Mouse (Mus musculus) stomach, postnatal 0 days (tissue): ENCODE data around the gene Birc3.

Source experiments
- CTCF ChIP-seq: IDR thresholded peaks from 2 replicates; pipeline ENCODE4 v1.5.1; 2016; ENCODE audit warnings: antibody characterized with exemption, low read depth, mild to moderate bottlenecking, moderate library complexity
- EP300 ChIP-seq: optimal IDR thresholded peaks from 2 replicates; pipeline ENCODE3; 2016; ENCODE audit warnings: antibody characterized with exemption

- TF ChIP-seq CTCF (no peak), EP300 (no peak)
Observed at GRCm38 (mm10) chr9:7852346-7853230, 20.4 kb downstream of the Birc3 start.
